Mouse (Mus musculus) liver, embryonic 14.5 days (tissue): ENCODE results near the gene Gse1. TPM values are rescaled to one million over a fixed set of nuclear protein-coding genes. Genes with fewer than 3 reads are reported as not detected.
A peak's percentile ranks its signal among the peaks of the same experiment; 100 is the strongest.
"Not testable (repeated sequence)": the region's sequence is repeated elsewhere in the genome, so short reads cannot be mapped to it uniquely, and the experiment has no call there.

ENCODE experiments used
- ATAC-seq: fragments of 200-750 bp; cut with Nextera tagmentation; 2 replicates; pipeline ENCODE4 v1.8.0; 2017; ENCODE audit warnings: moderate number of reproducible peaks, mild to moderate bottlenecking, moderate library complexity; ENCODE audit not compliant: insufficient read depth
- DNase-seq, 3 experiments: peaks; one replicate each; pipeline ENCODE4 v3.0.0-alpha.2; 2012 to 2013; ENCODE audit warnings: low read depth in 3 of 3, low spot score in 3 of 3
- H3K27ac ChIP-seq: fragments of 300-500 bp; sonication (generic); 2 replicates; pipeline ENCODE4 v1.5.1; 2014; ENCODE audit warnings: moderate library complexity, mild to moderate bottlenecking, control low read depth, inconsistent platforms
- H3K27me3 ChIP-seq: fragments of 300-500 bp; sonication (generic); 2 replicates; pipeline ENCODE4 v1.6.1; 2014; ENCODE audit warnings: mild to moderate bottlenecking, low read length, moderate library complexity; ENCODE audit not compliant: control insufficient read depth, insufficient read depth
- H3K36me3 ChIP-seq: fragments of 300-500 bp; sonication (generic); replicated peaks from 2 replicates; pipeline ENCODE4 v1.6.1; 2014; ENCODE audit warnings: low read depth; ENCODE audit not compliant: control insufficient read depth, insufficient read depth
- H3K4me1 ChIP-seq, 2 experiments: fragments of 200-500 bp in 1 of 2; fragments of 300-500 bp in 1 of 2; sonication (generic) in 1 of 2; replicated peaks; 2 replicates each; pipeline ENCODE4 v1.6.1; 2012 to 2014; ENCODE audit warnings: antibody characterized with exemption in 1 of 2, inconsistent platforms in 1 of 2, low read length in 1 of 2; ENCODE audit not compliant: control insufficient read depth in 2 of 2, insufficient read depth in 2 of 2
- H3K4me2 ChIP-seq: fragments of 300-500 bp; sonication (generic); 2 replicates; pipeline ENCODE4 v1.6.1; 2014; ENCODE audit warnings: low read depth, mild to moderate bottlenecking, control low read depth, moderate library complexity
- H3K4me3 ChIP-seq, 2 experiments: fragments of 200-500 bp in 1 of 2; fragments of 300-500 bp in 1 of 2; sonication (generic) in 1 of 2; 2 replicates each; pipeline ENCODE4 v1.5.1; 2012 to 2014; ENCODE audit warnings: low read depth in 2 of 2, low read length in 2 of 2, mild to moderate bottlenecking in 2 of 2, control low read depth in 1 of 2, inconsistent platforms in 1 of 2, moderate library complexity in 1 of 2; ENCODE audit not compliant: insufficient read depth in 1 of 2
- H3K9ac ChIP-seq: fragments of 300-500 bp; sonication (generic); replicated peaks from 2 replicates; pipeline ENCODE4 v1.6.1; 2014; ENCODE audit warnings: mild to moderate bottlenecking, control low read depth, moderate library complexity
- H3K9me3 ChIP-seq: fragments of 300-500 bp; sonication (generic); 2 replicates; pipeline ENCODE4 v1.6.1; 2016; ENCODE audit warnings: low read length, mixed read lengths; ENCODE audit not compliant: control insufficient read depth
- CTCF ChIP-seq: IDR thresholded peaks from 2 replicates; pipeline ENCODE4 v1.5.1; 2016; ENCODE audit warnings: antibody characterized with exemption, low read depth, control low read depth
- EP300 ChIP-seq: IDR thresholded peaks from 2 replicates; pipeline ENCODE4 v1.6.1; 2016; ENCODE audit warnings: antibody characterized with exemption, low read depth
- WGBS: fragments of 180-500 bp; shearing (Covaris S2); extraction: QIAGEN DNeasy Blood & Tissue Kit; methylation state at CpG from one replicate; pipeline ENCODE4 v1.1.7; 2014; ENCODE audit not compliant: insufficient replicate concordance; 5-methylcytosine and 5-hydroxymethylcytosine counted together
- polyA plus RNA-seq, 2 experiments: library from polyadenylated mRNA; depleted of rRNA in 1 of 2; stranded (reverse) in 1 of 2; unstranded in 1 of 2; fragments of >200 nt; fragmentation: Nextera tagmentation in 1 of 2; extraction: Ambion mirVana in 1 of 2; gene quantifications; 2 replicates each; pipeline versions ENCODE4 v1.2.1 to v1.2.3; 2012 to 2014

Gse1 gene
- polyA plus RNA-seq, 2 experiments = 11.4 to 14.9 TPM

DNA sequence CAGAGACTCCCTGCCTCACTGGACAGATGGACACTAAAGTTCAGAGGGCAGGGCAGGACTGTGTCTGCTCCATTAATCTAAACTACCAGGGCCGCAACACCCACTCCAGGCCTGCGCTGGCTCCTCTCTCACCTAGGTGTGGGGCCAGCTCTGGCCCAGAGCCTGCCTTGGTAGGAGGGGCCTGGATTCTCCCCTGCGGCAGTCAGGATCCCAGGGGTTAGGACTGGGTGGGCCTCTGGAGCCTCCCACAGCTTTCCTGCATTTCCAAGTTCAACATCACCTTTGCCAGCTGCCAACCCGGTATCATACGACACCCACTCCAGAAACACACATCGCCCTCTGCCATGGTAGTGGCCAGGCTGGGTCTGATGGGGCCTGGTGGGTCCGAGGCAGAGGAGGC is 102.8 kb downstream of the Gse1 start:
- H3K27me3 ChIP-seq = no peaks in the 10 kb centered on the region
- WGBS = 75% methylated on average over 7 of the region's 7 CpGs
- ATAC-seq (no peak), DNase-seq (no peak)
- H3K9me3 ChIP-seq = no peaks in the 10 kb centered on the region
- no peak for TF ChIP-seq EP300
- peaks cover 21 to 35% of the 10 kb centered on the region in 2 experiments for H3K4me1 ChIP-seq
- no peak overlapping the region for H3K4me2 ChIP-seq
- H3K4me3 ChIP-seq = no peak overlapping the region
- H3K36me3 ChIP-seq = no peaks in the 10 kb centered on the region
- H3K9ac ChIP-seq = no peak overlapping the region
- H3K27ac ChIP-seq = no peak overlapping the region

DNA sequence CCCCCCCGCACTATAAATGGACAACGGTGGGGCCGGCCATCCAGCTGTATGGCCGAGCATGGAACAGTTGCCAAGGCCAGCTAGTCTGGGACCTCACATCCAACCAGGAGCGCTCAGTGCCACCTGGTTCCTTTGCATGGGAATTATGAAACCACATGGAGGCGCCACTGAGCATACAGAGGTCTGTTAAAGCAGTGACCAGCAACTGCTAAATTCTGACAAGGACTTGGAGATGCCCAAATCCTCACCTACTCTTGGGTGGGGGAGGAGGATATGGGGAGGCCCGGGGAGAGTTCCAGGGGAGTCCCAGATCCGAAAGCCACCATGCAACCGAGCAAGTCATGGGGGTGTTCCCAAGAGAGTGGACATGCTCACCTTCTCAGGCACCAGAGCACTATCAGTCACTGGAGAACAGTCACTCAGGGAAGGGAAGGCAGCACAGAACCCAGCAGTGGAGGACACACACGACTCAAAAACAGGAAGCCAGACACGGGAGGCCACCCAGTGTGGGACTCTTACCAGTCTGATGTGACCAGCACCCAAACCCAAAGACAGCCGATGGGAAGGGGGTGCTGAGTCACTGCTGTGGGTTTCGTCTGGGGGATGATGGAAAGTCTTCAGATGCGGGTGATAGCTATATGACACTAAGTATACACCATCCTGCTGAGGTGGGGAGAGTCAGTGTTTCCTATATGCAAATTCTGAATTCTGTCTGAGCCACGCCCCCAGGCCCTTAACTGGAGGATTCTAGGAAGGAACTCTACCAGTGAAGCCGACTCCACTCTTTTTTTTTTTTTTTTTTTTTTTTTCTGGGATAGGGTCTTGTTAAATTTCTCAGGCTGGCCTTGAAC is 104.3 kb downstream of the Gse1 start:
- Histone ChIP-seq H3K36me3 (no peaks in the 10 kb centered on the region), H3K27me3 (no peaks in the 10 kb centered on the region), H3K9me3 (no peaks in the 10 kb centered on the region), H3K9ac (no peak overlapping the region), H3K27ac (no peak overlapping the region), H3K4me1 (peaks cover 25 to 39% of the 10 kb centered on the region in 2 experiments), H3K4me2 (no peak overlapping the region), H3K4me3 (0 out of 4 replicates have a peak overlapping the region, but pooled peaks of 1 of the 2 experiments have one; percentile 6)
- peak; percentile 70 for TF ChIP-seq CTCF
- TF ChIP-seq EP300 = 0 out of 2 replicates have a peak, but pooled peaks have one; percentile 6
- DNase-seq = no peak
- 17% methylated on average over 16 of the region's 16 CpGs for WGBS
- ATAC-seq = 0 out of 2 replicates have a peak, but pooled peaks have one; percentile 7

DNA sequence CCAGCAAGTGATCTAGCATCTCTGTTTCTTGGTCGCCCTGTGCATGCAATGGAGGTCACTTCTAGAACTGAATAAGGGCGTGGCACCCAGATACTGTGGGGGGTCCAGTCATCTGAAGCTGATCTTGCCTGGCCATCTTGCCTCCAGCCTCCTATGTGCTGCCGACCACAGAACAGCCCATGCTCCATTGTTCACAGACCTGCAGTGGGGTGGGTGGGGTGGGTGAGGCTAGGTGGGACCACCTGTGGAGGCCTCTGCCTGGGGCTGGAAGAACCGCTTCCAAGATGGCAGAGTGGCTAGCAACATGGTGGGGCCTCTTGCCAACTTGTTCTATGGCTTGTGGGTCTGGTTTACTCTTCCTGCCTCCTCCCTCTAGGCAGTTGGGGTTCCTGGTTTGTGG is 105.4 kb downstream of the Gse1 start:
- no peak overlapping the region for H3K27ac ChIP-seq
- H3K4me1 ChIP-seq = peaks cover 20 to 34% of the 10 kb centered on the region in 2 experiments
- no peaks in the 10 kb centered on the region for H3K36me3 ChIP-seq
- DNase-seq (no peak), ATAC-seq (no peak)
- H3K4me2 ChIP-seq = no peak overlapping the region
- H3K27me3 ChIP-seq = no peaks in the 10 kb centered on the region
- 41% methylated on average over 4 of the region's 4 CpGs for WGBS
- no peaks in the 10 kb centered on the region for H3K9me3 ChIP-seq
- TF ChIP-seq EP300 (no peak), CTCF (no peak)
- H3K9ac ChIP-seq = no peak overlapping the region
- no peak overlapping the region for H3K4me3 ChIP-seq

DNA sequence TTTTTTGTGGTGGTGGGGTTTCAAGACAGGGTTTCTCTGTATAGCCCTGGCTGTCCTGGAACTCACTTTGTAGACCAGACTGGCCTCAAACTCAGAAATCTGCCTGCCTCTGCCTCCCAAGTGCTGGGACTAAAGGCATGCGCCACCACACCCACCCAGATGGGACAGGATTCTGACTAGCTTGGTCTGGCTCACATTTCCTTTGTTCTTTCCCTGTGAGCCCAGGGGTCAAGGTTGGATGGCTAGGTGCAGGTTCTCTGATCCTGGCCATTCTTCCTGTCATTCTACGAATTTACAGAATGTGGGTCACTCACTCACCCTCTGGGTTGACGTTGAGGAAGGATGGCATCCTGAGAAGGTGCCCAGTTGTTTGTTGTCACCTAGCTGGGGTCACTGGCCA is 106.0 kb downstream of the Gse1 start:
- H3K27ac ChIP-seq, H3K9ac ChIP-seq, ATAC-seq, H3K36me3 ChIP-seq, H3K4me3 ChIP-seq, DNase-seq, H3K4me2 ChIP-seq, H3K9me3 ChIP-seq, H3K27me3 ChIP-seq: not testable (repeated sequence)
- WGBS = 42% methylated on average over 3 of the region's 3 CpGs
- H3K4me1 ChIP-seq = peaks cover 15 to 31% of the 10 kb centered on the region in 2 experiments

DNA sequence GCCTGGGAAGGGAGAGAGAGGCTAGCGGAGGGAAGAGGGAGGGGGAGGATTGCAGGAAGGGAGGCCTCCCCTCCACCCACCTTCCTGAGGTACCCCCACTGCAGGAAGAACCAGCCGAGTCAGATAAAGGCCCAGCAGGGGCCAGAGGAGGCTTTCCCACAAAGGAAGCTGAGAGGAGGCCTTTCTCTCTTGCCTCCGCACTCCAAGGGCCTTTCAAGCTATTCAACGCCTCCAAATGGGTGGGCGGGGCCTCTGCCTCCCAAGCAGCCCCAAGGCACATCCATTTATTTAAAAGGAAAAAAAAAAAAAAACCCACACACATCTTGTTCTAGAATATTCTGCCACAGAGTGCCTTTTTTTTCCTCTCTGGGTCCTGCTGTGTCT is 106.6 kb downstream of the Gse1 start:
- H3K4me3 ChIP-seq = no peak overlapping the region
- no peaks in the 10 kb centered on the region for H3K27me3 ChIP-seq
- ATAC-seq = peak; percentile 27; the same call in 1 of the 2 replicates
- no peak for TF ChIP-seq CTCF
- no peak for TF ChIP-seq EP300
- no peaks in the 10 kb centered on the region for H3K36me3 ChIP-seq
- no peak for DNase-seq
- H3K9ac ChIP-seq = no peak overlapping the region
- no peak overlapping the region for H3K27ac ChIP-seq
- WGBS = 15% methylated on average over 5 of the region's 5 CpGs
- no peaks in the 10 kb centered on the region for H3K9me3 ChIP-seq
- peak overlapping the region; percentile 68 for H3K4me2 ChIP-seq
- peaks cover 15 to 31% of the 10 kb centered on the region in 2 experiments for H3K4me1 ChIP-seq
